Mouse (Mus musculus): ENCODE data around the gene Ccdc57. TPM values are rescaled to one million over a fixed set of nuclear protein-coding genes. Genes with fewer than 3 reads are reported as not detected.
"Not testable (repeated sequence)": the region's sequence is repeated elsewhere in the genome, so short reads cannot be mapped to it uniquely, and the experiment has no call there.

Ccdc57 gene
- total RNA-seq, 1 experiment from 2014 or later: 3.5 TPM

DNA sequence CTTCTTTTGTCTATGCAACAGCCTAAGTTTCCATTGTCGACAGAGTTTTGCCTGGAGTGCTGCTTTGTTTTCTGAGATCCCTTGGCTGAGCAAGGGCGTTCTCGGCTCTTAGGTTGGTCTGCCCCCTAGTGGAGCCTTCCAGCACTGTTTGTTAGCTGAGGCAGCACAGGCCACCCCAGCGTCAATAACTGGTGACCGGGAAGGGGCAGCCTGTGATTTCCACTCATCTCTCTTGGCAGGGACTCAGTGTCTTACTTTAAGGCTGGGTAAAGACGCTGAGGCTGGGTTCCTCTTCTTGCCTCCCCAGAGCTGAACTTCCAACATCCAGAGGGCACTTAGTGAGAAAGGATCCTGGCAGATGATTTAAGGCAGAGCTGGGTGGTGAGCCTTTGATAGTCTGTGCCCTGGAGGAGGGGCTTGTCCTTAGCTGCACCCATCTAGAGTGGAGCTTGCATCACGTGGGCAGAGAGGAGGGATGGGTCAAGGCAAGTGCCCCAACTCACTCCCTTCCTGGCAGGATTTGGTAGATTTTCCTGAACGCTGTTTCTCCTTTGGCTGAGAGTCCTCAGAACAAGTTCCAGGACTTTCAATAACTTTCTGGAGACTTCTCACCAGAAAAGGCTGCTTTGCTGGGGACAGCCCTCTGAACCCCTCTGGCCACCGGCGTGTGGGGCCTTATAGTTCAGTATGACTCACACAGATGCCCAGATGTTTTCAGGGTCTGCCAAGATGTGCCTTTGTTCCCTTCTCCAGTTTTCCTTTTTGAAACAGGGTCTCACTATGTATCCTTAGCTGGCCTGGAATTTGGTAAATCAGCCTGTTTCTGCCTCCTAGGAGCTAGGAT, 132.4 kb downstream of the Ccdc57 start:
- peak; percentile 77 for ATAC-seq (ENCODE audit: extremely low read depth, insufficient number of reproducible peaks, low FRiP score, poor library complexity, severe bottlenecking)

DNA sequence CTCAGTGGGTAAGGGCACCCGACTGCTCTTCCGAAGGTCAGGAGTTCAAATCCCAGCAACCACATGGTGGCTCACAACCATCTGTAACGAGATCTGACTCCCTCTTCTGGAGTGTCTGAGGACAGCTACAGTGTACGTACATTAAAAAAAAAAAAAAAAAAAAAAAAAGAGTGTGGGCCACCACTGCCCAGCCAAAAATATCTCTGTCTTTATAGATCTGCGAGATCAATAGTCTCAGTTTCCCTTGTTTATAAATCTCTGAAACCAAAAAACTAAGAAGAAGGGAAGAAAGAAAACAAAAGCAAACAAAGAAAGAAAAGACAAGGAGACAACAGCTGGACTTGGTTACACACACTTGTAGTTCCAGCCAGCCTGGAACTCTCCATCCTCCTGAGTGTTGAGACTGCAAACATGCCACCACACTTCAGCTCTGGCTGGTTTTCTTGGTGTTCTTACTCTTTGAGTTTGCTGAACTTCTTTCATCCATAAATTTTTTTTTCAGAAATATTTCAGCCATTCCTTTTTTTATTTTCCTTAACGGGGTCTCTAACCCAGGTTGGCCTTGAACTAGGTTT, 133.3 kb downstream of the Ccdc57 start:
- no peak for ATAC-seq (ENCODE audit: extremely low read depth, insufficient number of reproducible peaks, low FRiP score, poor library complexity, severe bottlenecking)

- ATAC-seq (ENCODE audit: extremely low read depth, insufficient number of reproducible peaks, low FRiP score, poor library complexity, severe bottlenecking): no peak
Observed at GRCm38 (mm10) chr11:120798244-120798643, 134.4 kb downstream of the Ccdc57 start.

DNA sequence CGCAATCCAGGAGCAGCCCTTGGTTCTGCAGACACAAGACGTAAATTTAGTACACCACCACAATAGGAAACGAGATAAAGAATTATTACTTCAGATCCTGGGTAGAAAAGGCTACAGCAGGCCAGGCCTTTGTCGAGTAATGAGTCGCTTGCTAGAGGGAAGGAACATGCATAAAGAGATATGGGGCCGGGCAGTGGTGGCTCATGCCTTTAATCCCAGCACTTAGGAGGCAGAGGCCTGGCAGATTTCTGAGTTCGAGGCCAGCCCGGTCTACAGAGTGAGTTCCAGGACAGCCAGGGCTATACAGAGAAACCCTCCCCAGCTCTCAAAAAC, 136.1 kb downstream of the Ccdc57 start:
- ATAC-seq (ENCODE audit: extremely low read depth, insufficient number of reproducible peaks, low FRiP score, poor library complexity, severe bottlenecking): no peak

DNA sequence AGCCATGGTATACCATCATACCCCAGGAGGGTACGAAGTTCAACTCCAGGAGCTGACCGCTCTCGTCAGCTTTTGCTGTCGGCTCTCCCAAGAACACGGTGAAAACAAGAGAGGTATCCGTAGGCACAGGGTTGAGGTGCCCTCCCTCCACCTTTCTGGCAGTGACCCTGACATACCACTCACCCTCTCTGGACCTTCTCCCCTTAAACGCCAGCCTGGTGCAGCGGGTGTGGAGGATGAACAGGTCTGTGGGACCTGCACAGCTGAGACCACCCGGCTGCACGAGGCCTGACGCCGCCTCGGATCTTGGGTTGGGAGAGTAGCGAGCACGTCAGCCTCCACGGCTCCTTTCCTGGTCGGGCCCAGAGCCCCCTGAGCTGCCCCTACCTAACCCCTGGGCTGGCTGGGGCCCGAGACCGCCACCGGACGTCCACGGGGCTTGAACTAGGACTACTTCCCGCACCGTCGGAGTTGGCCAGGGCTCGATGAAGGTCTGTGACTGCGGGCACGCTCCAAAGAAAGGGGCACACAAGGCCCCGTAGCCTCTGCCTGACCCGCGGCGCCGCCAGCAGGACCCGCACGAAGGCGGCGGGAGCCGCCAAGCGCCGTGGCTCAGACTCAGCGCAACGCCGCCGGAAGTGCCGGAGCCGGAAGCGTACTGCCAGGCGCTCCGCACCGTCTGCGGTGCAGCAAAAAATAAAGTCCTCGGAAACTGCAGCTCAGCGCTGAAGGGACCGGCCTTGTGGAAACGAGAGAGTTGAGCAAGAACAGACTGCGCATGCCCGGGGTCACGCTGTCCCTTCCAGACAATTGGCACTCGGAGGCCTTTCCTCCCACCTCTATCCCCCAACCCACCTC, 136.7 kb downstream of the Ccdc57 start, which contains the start of gene Dus1l:
TSS of gene Dus1l (minus strand) at position 648 of the 858 bp plus-strand sequence.
- ATAC-seq (ENCODE audit: extremely low read depth, insufficient number of reproducible peaks, low FRiP score, poor library complexity, severe bottlenecking): peak; percentile 90

DNA sequence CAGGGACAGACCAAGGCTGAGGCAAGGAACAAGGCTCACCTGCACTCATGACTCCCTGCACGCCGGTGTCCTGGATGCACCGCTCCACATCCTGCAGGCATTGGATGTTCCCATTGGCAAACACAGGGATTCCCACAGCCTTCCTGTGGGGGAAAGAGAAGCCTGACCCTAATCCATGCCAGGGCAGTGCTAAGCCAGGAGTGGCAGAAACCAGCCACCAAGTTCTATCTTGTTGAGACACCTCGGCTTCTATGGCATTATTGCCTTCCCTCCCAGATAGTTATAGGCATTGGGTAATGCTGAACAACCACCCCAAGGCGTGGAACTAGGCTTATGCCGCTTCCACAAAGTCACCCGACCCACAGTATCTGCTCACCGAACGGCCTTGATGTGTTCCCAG, 140.0 kb downstream of the Ccdc57 start:
- ATAC-seq (ENCODE audit: extremely low read depth, insufficient number of reproducible peaks, low FRiP score, poor library complexity, severe bottlenecking): no peak

DNA sequence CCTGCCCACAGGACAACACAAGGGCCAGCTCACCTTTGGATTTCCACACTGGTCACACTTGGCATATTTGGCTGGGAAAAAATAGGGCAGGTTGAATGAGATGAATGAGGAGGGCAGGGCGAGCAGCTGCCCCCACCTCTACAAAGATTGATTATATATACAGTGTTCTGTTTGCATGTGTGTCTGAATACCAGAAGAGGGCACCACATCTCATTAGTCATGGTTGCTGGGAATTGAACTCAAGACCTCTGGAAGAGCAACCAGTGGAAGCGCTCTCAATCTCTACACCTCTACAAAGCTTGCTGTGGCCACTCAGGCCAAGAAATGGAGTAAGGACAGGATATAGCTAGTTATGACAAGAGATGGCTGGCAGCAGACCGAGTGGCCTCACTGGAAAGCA, 142.9 kb downstream of the Ccdc57 start:
- no peak for ATAC-seq (ENCODE audit: extremely low read depth, insufficient number of reproducible peaks, low FRiP score, poor library complexity, severe bottlenecking)

- no peak for ATAC-seq (ENCODE audit: extremely low read depth, insufficient number of reproducible peaks, low FRiP score, poor library complexity, severe bottlenecking)
Observed at GRCm38 (mm10) chr11:120789355-120789754, 143.3 kb downstream of the Ccdc57 start.

GRCm38 (mm10) chr11:120788460-120788859, 144.2 kb downstream of the Ccdc57 start:
- not testable (repeated sequence) for ATAC-seq (ENCODE audit: extremely low read depth, insufficient number of reproducible peaks, low FRiP score, poor library complexity, severe bottlenecking)

- no peak for ATAC-seq (ENCODE audit: extremely low read depth, insufficient number of reproducible peaks, low FRiP score, poor library complexity, severe bottlenecking)
Observed at GRCm38 (mm10) chr11:120785145-120785544, 147.5 kb downstream of the Ccdc57 start.

GRCm38 (mm10) chr11:120784064-120784791, 148.4 kb downstream of the Ccdc57 start, which contains the start of the genes Rfng and Gps1:
TSS of gene Rfng (minus strand) at chr11:120784207.
TSS of gene Gps1 (plus strand) at chr11:120784272.
- peak; percentile 63 for ATAC-seq (ENCODE audit: extremely low read depth, insufficient number of reproducible peaks, low FRiP score, poor library complexity, severe bottlenecking)

DNA sequence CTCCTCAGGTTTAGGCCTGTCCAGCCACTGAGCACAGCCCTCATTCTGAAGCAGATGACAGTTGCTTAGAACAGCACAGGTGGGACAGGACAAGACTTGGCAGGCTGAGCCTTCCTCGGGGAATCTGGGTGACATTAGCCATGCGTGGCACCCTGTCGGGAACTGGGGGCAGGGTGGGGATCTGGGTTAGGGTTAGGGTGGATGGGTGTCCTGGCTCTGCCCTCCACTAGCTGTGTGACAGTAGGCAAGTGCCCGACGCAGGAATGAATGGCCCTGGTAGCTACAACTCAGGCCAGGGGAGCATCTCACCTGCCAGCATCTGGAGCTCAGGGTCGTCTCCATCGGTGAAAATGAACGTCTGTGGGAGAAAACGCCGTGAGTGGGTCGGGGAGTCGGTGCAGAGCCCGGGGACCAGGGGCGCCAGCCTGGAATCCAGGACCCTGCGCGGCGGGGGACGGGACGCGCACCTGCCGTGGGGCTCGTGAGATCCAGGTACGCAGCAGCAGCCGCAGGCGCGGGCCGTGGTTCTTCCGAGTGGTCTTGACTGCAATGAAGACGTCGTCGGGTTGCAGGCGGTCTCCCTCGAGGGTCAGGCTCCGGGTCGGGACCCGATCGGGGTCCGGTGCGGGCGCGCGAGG, 149.1 kb downstream of the Ccdc57 start:
- no peak for ATAC-seq (ENCODE audit: extremely low read depth, insufficient number of reproducible peaks, low FRiP score, poor library complexity, severe bottlenecking)

DNA sequence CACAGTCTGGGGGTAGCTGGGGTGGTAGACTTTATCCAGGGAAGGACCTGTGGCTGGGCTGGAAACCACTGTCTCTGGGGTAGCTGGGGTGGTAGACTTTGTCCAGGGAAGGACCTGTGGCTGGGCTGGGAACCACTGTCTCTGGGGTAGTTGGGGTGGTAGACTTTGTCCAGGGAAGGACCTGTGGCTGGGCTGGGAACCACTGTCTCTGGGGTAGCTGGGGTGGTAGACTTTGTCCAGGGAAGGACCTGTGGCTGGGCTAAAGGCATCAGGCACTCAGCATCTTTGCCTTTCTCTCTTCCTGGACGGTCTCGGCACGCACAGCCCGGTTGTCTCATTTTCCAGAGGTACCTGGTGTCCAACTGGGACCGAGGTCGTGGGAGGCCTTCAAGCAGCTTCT, 151.3 kb downstream of the Ccdc57 start:
- not testable (repeated sequence) for ATAC-seq (ENCODE audit: extremely low read depth, insufficient number of reproducible peaks, low FRiP score, poor library complexity, severe bottlenecking)

DNA sequence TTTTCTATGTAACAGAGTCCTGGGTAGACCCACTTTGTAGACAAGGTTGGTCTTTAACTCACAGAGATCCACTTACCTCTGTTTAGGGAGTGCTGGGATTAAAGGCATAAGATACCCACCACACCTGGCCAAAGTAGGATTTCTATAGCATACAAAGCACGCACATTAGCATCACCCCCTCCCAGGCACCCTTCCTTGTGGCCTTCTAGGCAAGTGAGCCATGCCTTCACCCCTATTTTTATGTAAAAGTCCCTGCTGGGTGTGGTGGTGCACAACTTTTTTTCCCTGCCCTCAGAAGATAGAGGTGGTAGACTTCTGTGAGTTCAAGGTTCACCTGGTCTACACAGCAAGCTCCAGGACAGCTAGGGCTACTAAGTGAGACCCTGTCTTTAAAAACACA, 152.8 kb downstream of the Ccdc57 start:
- no peak for ATAC-seq (ENCODE audit: extremely low read depth, insufficient number of reproducible peaks, low FRiP score, poor library complexity, severe bottlenecking)

DNA sequence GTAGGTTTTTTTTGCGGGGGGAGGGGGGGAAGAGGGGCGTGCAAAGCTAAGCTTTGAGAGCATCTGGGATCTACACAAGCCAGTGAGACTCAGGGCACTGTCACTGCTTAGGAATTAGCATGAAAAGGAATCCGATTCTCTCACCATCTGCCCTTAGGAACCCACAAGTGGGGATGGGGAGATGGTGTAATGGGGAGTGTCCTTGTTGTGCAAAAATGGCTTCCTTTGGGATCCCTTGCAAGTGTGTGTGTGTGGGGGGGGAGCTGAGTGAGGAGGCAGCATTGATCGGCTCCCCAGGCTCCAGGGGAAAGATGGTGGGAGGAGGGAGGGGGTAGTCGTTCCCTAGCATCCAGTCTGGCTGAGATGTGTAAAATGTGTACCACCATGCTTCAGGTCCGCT, 155.5 kb downstream of the Ccdc57 start:
- ATAC-seq (ENCODE audit: extremely low read depth, insufficient number of reproducible peaks, low FRiP score, poor library complexity, severe bottlenecking): no peak

Data from neutrophil, adult 5-6 weeks (primary cell).